Mouse (Mus musculus) C2C12 (cell line): ENCODE measurements around the gene Sart3.

ENCODE experiments used
- CTCF ChIP-seq: IDR thresholded peaks from one replicate; pipeline ENCODE4 v1.5.1; 2011; ENCODE audit not compliant: control insufficient read depth, insufficient read depth, insufficient read length
- MAX ChIP-seq: IDR thresholded peaks from one replicate; pipeline ENCODE4 v1.6.1; 2011; ENCODE audit warnings: mild to moderate bottlenecking, control low read depth
- MYOD1 ChIP-seq: IDR thresholded peaks from one replicate; pipeline ENCODE4 v1.6.1; 2011; ENCODE audit warnings: low read depth; ENCODE audit not compliant: control insufficient read depth, insufficient read length
- MYOG ChIP-seq: IDR thresholded peaks from one replicate; pipeline ENCODE4 v1.6.1; 2011; ENCODE audit not compliant: control insufficient read depth, insufficient read length; ENCODE audit errors: extremely low read depth
- USF1 ChIP-seq: IDR thresholded peaks from one replicate; pipeline ENCODE4 v1.6.1; 2011; ENCODE audit warnings: low read depth, mild to moderate bottlenecking, control low read depth, moderate library complexity

GRCm38 (mm10) chr5:113815041-113815389, 42.7 kb upstream of the Sart3 start:
- no peak for TF ChIP-seq MYOG
- TF ChIP-seq CTCF: no peak
- no peak for TF ChIP-seq MYOD1
- no peak for TF ChIP-seq MAX
- TF ChIP-seq USF1: no peak
